16 mouse cellular contexts compared by ENCODE assay signal in genomic region chr19:43669136-43669759, GRCm38 (mm10). TPM values are rescaled to one million over a fixed set of nuclear protein-coding genes. Genes with fewer than 3 reads are reported as not detected.
DNase-seq lines count a peak whose midpoint lies in the region; TF ChIP-seq lines count a peak whose summit lies in the region.
"Had no signal": no experiment of that assay in that cellular context is flagged by ENCODE, and none has a peak within 500 bp of the region (broad histone marks: within the 10 kb centered on the region; RNA-seq: fewer than 3 reads in every experiment).

No protein-coding gene starts in this region.

- peak; percentile 45 to 70 for DNase-seq in heart, adult 18-20 months
- DNase-seq in heart, postnatal 25 days (ENCODE audit: low spot score): no peak
- peak; percentile 61 for DNase-seq in adrenal gland, postnatal 10 days
- no peak for DNase-seq in ovary, postnatal 14 days (ENCODE audit: low spot score)
- DNase-seq in natural killer cell, adult 2 months (ENCODE audit: low spot score in 2 of 2): no peak
- DNase-seq in hindbrain, embryonic 10.5 days (ENCODE audit: low spot score): no peak
- DNase-seq: cerebellum, postnatal 14 days; kidney, postnatal 14 days; thymus, postnatal 25 days had no signal

- TF ChIP-seq EP300 in ES-Bruce4 (IDR thresholded peaks at IDR 0.05; ENCODE audit: insufficient read depth, low read depth, low read length): no peak

- H3K27ac ChIP-seq in ES-Bruce4 (ENCODE audit: insufficient read depth, low read length) (peak overlapping the region; percentile 37; the same call in 1 of the 2 replicates), macrophage (peak overlapping the region; percentile 56)
- H3K27ac ChIP-seq in hindbrain, embryonic 10.5 days: no peak overlapping the region
- H3K27ac ChIP-seq: intestine, embryonic 15.5 days; limb, embryonic 12.5 days; stomach, embryonic 15.5 days had no signal

- no peaks in the 10 kb centered on the region for H3K9me3 ChIP-seq in ES-Bruce4 (replicated peaks; ENCODE audit: control insufficient read depth, insufficient read depth, low read length, poor library complexity, severe bottlenecking)
- no peaks in the 10 kb centered on the region for H3K9me3 ChIP-seq in hindbrain, embryonic 10.5 days
- H3K9me3 ChIP-seq: intestine, embryonic 15.5 days; limb, embryonic 12.5 days; stomach, embryonic 15.5 days had no signal

- peaks cover 83% of the 10 kb centered on the region for H3K79me2 ChIP-seq in macrophage (ENCODE audit: inconsistent target)

- H3K4me1 ChIP-seq in ES-Bruce4 (ENCODE audit: control insufficient read depth, insufficient read depth, low read length): peaks cover 2% of the 10 kb centered on the region
- H3K4me1 ChIP-seq in hindbrain, embryonic 10.5 days (replicated peaks): peaks cover 22% of the 10 kb centered on the region

- TF ChIP-seq POLR2A in ES-Bruce4 (IDR thresholded peaks at IDR 0.05; ENCODE audit: insufficient read depth, low read length): no peak

- 48% methylated on average over 8 of the region's 8 CpGs for WGBS in macrophage (ENCODE audit: missing documents)
- 82% methylated on average over 8 of the region's 8 CpGs for WGBS in hindbrain, embryonic 10.5 days

- intact Hi-C loops in heart, postnatal 25 days (cut with DNase I): loop anchor here (5.0 kb wide), 1 partner anchor 42 kb away; no protein-coding TSS in a partner anchor

- H3K4me3 ChIP-seq in ES-Bruce4 (ENCODE audit: low read depth, low read length) (no peak overlapping the region), macrophage (ENCODE audit: inconsistent target) (no peak overlapping the region)
- H3K4me3 ChIP-seq in hindbrain, embryonic 10.5 days: no peak overlapping the region
- H3K4me3 ChIP-seq: intestine, embryonic 15.5 days; limb, embryonic 12.5 days; stomach, embryonic 15.5 days had no signal

- H3K27me3 ChIP-seq in ES-Bruce4 (ENCODE audit: control insufficient read depth, insufficient read depth, low read length, poor library complexity, severe bottlenecking): no peaks in the 10 kb centered on the region
- no peaks in the 10 kb centered on the region for H3K27me3 ChIP-seq in hindbrain, embryonic 10.5 days (ENCODE audit: insufficient read depth, poor library complexity, severe bottlenecking)
- H3K27me3 ChIP-seq: intestine, embryonic 15.5 days; limb, embryonic 12.5 days; stomach, embryonic 15.5 days had no signal

- H3K9ac ChIP-seq in ES-Bruce4 (ENCODE audit: low read depth, poor library complexity, severe bottlenecking): no peak overlapping the region
- H3K9ac ChIP-seq: intestine, embryonic 15.5 days; limb, embryonic 12.5 days; stomach, embryonic 15.5 days had no signal

- TF ChIP-seq CTCF in ES-Bruce4 (IDR thresholded peaks at IDR 0.05; ENCODE audit: low read depth, low read length): no peak

- H3K36me3 ChIP-seq in ES-Bruce4 (ENCODE audit: control insufficient read depth, insufficient read depth, low read length, poor library complexity, severe bottlenecking) (peaks cover 3% of the 10 kb centered on the region), macrophage (ENCODE audit: inconsistent target) (peaks cover 13% of the 10 kb centered on the region)
- peaks cover 11% of the 10 kb centered on the region for H3K36me3 ChIP-seq in hindbrain, embryonic 10.5 days
- H3K36me3 ChIP-seq: stomach, embryonic 15.5 days had no signal

RNA-seq across cellular contexts. Expression of gene Slc25a28, which starts 5.4 kb away (rescaled TPM):
- 10 to 100 TPM; 27.1 to 28.0 TPM for total RNA-seq in heart, adult 18-20 months (2021)
- total RNA-seq in heart, postnatal 25 days (2021): 10 to 100 TPM; 19.3 to 21.6 TPM
- polyA plus RNA-seq in ES-Bruce4 (2011; ENCODE audit: insufficient read depth, insufficient read length, low read depth, missing spikeins) (31.2 and 38.0 TPM in 2 replicates), macrophage (2018) (16.2 to 24.8 TPM (median 23.2 TPM) in 3 replicates)
- 10 to 100 TPM; 54.9 to 59.2 TPM for total RNA-seq in adrenal gland, postnatal 10 days (2021)
- total RNA-seq in macrophage (2018; cell fraction: chromatin; rRNA removed): 100 to 1,000 TPM in 10 of 26 experiments, 10 to 100 TPM in 16; 71.5 to 154 (median 97.6) TPM
- 10 to 100 TPM; 15.5 to 21.5 (median 18.2) TPM for total RNA-seq in macrophage (2018; cell fraction: cytosol; rRNA removed)
- 100 to 1,000 TPM in 9 of 26 experiments, 10 to 100 TPM in 17; 54.9 to 146 (median 94.1) TPM for total RNA-seq in macrophage (2018; cell fraction: nucleus; rRNA removed)
- 9.2 and 12.3 TPM in 2 replicates for polyA plus RNA-seq in hindbrain, embryonic 10.5 days (2016; fragmentation: Nextera tagmentation; extraction: Ambion mirVana)

RNA-seq across cellular contexts. Expression of gene Entpd7, which starts 20.2 kb away (rescaled TPM):
- total RNA-seq in heart, adult 18-20 months (2021): 1 to 10 TPM; 2.1 to 2.4 TPM
- total RNA-seq in heart, postnatal 25 days (2021): 1 to 10 TPM; 2.7 to 3.1 TPM
- polyA plus RNA-seq in ES-Bruce4 (2011; ENCODE audit: insufficient read depth, insufficient read length, low read depth, missing spikeins) (6.5 and 8.8 TPM in 2 replicates), macrophage (2018) (10.2 to 14.7 TPM (median 11.2 TPM) in 3 replicates)
- total RNA-seq in adrenal gland, postnatal 10 days (2021): 10 to 100 TPM; 14.2 to 15.5 TPM
- total RNA-seq in macrophage (2018; cell fraction: chromatin; rRNA removed): 100 to 1,000 TPM in 8 of 26 experiments, 10 to 100 TPM in 18; 43.2 to 234 (median 67.2) TPM
- 10 to 100 TPM; 20.1 to 45.4 (median 27.3) TPM for total RNA-seq in macrophage (2018; cell fraction: cytosol; rRNA removed)
- 100 to 1,000 TPM in 3 of 26 experiments, 10 to 100 TPM in 23; 37.0 to 129 (median 58.1) TPM for total RNA-seq in macrophage (2018; cell fraction: nucleus; rRNA removed)
- 9.0 and 9.3 TPM in 2 replicates for polyA plus RNA-seq in hindbrain, embryonic 10.5 days (2016; fragmentation: Nextera tagmentation; extraction: Ambion mirVana)

RNA-seq across cellular contexts. Expression of gene Nkx2-3, which starts 57.1 kb away (rescaled TPM):
- not detected for total RNA-seq in heart, adult 18-20 months (2021)
- total RNA-seq in heart, postnatal 25 days (2021): not detected
- not detected in 2 replicates for polyA plus RNA-seq in ES-Bruce4 (2011; ENCODE audit: insufficient read depth, insufficient read length, low read depth, missing spikeins)
- total RNA-seq in adrenal gland, postnatal 10 days (2021): under 1 TPM in 1 of 2 experiments, not detected in 1; 0.12 TPM
- total RNA-seq in macrophage (2018; cell fraction: chromatin; rRNA removed): not detected
- not detected for total RNA-seq in macrophage (2018; cell fraction: cytosol; rRNA removed)
- not detected for total RNA-seq in macrophage (2018; cell fraction: nucleus; rRNA removed)
- not detected in 3 replicates for polyA plus RNA-seq in macrophage (2018)
- polyA plus RNA-seq in hindbrain, embryonic 10.5 days (2016; fragmentation: Nextera tagmentation; extraction: Ambion mirVana): 0.56 and 1.0 TPM in 2 replicates
- total RNA-seq: layer of hippocampus, postnatal 10 days had no signal
- polyA plus RNA-seq: CD4-positive, CD25-positive, alpha-beta regulatory T cell, adult 4 months; limb, embryonic 12.5 days had no signal

Comparison
In these comparisons a context has a peak if more than half of its experiments do, and no peak if none do; other contexts are left out.
1. DNase-seq: peak in heart, adult 18-20 months (2 of 2) and adrenal gland, postnatal 10 days (single experiment); none in heart, postnatal 25 days (single experiment), ovary, postnatal 14 days (single experiment), natural killer cell, adult 2 months (0 of 2) and hindbrain, embryonic 10.5 days (single experiment).